Mouse (Mus musculus) layer of hippocampus, adult 11-12 months (tissue): ENCODE measurements around the gene Lsm11.

Source experiments
- DNase-seq: peaks from one replicate; pipeline ENCODE4 v3.0.0; 2022; ENCODE audit warnings: low spot score

Lsm11 gene

GRCm38 (mm10) chr11:45927456-45927855 lies 17.3 kb downstream of the Lsm11 start:
- no peak for DNase-seq

- peak; percentile 79 for DNase-seq
Measured at GRCm38 (mm10) chr11:45926640-45927082, 18.1 kb downstream of the Lsm11 start.

GRCm38 (mm10) chr11:45925436-45925835 lies 19.3 kb downstream of the Lsm11 start:
- DNase-seq, result no peak

- no peak for DNase-seq
Measured at GRCm38 (mm10) chr11:45921480-45921898, 23.2 kb downstream of the Lsm11 start.

DNA sequence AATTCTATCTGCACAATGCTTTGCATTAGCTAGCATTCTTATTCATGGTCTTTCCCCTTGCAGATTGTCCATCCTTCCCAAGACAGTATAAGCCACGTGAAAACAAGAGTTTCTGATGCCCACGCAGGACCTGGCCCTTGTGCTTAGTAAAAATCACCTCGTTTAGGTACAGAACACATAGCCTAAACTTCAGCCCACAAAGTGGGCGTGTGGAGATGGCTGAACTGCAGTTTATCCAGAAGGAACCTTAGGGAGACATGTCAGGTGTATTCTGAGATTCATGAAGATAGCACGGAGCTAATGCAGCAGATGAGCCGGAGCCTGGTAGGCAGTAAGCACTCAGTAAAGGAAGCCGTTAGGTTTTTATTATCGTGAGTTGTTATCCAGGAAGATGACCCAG lies 23.7 kb downstream of the Lsm11 start:
- DNase-seq, result no peak

DNA sequence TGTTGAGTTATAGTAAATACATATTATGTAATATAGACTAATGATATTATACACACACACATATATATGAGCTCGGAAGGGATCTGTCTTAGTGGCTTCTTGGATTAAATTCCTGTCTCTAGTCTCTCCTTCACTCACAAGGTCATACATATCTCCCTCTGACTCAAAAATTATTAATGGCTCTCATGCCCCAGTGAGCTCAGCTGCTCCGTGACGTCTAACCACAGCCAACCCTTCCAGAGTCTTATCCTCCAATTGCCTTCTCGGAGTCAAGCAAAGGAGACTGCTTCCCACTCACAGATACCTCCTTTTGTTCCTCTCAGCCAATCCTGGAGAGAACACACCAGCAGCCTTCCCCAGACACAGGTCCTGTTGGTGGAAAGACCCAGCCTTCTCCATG lies 25.9 kb downstream of the Lsm11 start:
- no peak for DNase-seq

- DNase-seq, result no peak
Measured at GRCm38 (mm10) chr11:45918018-45918417, 26.7 kb downstream of the Lsm11 start.

GRCm38 (mm10) chr11:45916196-45916595 lies 28.5 kb downstream of the Lsm11 start:
- DNase-seq, result no peak

GRCm38 (mm10) chr11:45910701-45911100 lies 34.0 kb downstream of the Lsm11 start:
- DNase-seq, result no peak

GRCm38 (mm10) chr11:45908894-45909293 lies 35.8 kb downstream of the Lsm11 start:
- DNase-seq, result no peak

DNA sequence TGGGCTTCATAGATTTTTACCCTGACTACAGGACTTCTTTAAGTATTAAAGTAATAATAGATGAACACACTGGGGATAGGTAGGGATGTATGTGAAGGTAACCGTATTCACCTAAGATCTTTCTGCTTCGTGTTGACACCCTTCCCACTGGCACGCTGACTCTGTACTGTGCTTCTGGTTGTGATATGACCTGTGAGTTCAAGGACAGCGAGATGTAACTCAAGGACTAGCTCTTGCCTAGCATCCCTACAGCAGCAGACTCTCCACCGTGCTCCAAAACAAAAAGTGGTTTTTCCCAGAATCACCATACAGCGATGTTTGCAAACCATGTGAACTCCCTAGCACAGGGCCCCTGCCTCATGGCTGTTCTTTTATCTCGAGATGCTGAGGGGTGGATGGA lies 36.7 kb downstream of the Lsm11 start:
- no peak for DNase-seq

GRCm38 (mm10) chr11:45907301-45907700 lies 37.4 kb downstream of the Lsm11 start:
- DNase-seq, result no peak

- no peak for DNase-seq
Measured at GRCm38 (mm10) chr11:45906109-45906786, 38.5 kb downstream of the Lsm11 start.

- DNase-seq, result no peak
Measured at GRCm38 (mm10) chr11:45900233-45901015, 44.3 kb downstream of the Lsm11 start.

- no peak for DNase-seq
Measured at GRCm38 (mm10) chr11:45897392-45897791, 47.3 kb downstream of the Lsm11 start.

DNA sequence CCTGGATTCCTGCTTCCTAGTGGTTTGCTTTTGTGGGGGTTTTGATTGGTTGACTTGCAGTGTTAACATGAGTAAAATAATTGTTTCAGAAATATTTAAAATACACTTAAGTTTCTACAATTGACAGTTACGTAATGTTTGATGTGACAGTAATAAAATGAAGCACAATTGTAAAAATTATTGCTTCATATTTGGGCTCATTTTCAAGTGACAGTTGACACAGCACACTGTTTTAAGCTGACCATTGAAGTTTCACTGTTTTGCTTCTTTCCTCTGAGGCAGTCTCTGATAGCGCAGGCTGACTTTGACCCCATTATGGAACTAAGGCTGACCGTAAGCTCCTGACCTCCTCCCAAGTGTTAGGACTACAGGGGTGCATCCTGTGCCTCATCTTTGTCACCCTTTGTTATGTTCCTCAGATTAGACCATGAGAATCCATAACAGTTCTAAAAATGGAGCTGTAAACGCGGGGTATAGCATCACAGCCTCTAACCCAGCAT lies 51.8 kb downstream of the Lsm11 start:
- no peak for DNase-seq

GRCm38 (mm10) chr11:45890423-45890822 lies 54.3 kb downstream of the Lsm11 start:
- no peak for DNase-seq

GRCm38 (mm10) chr11:45889981-45890380 lies 54.8 kb downstream of the Lsm11 start:
- DNase-seq, result no peak

DNA sequence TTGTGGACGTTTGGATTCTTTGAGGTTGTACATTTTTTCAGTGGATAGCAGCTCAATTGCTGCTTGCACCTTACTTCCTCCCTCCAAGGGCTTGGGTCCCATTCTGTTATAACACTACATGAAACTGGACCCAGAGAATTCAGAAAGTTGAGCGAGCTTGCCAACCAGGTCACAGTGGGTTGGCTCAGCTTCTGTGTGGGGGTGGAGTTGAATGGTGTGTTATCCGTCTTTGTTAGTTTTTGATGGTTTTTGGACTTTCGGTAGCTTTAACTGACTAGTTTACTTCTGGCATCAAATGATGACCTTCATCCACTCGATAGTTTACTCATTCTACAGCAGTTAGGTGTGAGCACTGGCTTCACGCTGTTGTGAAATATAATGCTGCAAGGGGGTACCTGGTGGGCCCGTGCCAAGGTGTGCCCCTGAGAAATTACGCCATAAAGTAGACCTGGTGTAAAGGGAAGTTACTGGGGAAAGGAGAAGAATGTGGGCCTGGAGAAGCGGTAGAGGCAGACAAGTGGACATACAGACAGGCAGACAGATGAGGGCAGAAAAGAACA lies 56.2 kb downstream of the Lsm11 start:
- DNase-seq, result no peak

DNA sequence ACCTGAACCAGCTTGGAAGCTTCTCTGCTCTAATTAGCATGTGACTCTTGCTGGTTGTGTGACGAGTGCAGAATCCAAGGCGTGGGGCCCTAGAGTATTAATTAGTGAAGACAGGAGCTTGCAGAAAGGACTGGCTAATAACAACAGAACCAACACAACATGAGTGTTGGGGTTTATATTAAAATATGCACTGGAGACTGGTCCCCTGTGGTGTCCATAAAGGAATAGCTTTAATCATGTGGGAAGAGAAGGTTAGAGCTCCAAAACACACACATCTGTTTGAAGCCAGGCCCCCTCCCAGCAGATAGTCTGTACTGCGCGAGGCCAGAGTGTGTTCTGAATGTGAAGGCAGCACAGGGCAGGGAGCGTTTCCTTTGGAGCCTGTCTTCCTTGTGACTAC lies 58.1 kb downstream of the Lsm11 start:
- no peak for DNase-seq

GRCm38 (mm10) chr11:45885606-45886230 lies 59.0 kb downstream of the Lsm11 start:
- no peak for DNase-seq

DNA sequence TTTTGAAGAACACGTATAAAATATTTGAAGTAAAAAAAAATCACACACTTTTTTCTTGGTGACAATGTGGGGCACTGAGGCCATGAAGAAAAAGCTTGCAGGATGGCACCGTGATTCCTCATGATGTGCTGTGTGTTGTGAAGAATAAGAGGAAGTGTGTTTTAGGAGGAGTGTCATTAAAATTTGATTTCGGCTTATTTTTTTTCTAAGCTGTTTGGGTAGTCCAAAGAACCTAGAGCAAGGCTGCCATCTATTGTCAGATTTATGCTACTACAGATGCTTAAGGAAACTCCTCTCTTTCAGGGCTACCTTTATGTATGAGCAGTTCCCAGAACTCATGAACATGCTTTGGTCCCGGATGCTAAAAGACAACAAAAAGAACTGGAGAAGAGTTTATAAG lies 60.7 kb downstream of the Lsm11 start:
- DNase-seq, result peak; percentile 34
